Mouse (Mus musculus) kidney, adult 2 months (tissue): ENCODE results near the gene Gper1. TPM values are rescaled to one million over a fixed set of nuclear protein-coding genes. Genes with fewer than 3 reads are reported as not detected.
A peak's percentile ranks its signal among the peaks of the same experiment; 100 is the strongest.

ENCODE experiments used
- DNase-seq: peaks from one replicate; pipeline ENCODE4 v3.0.0; 2021
- H3K27ac ChIP-seq: fragments of 200-500 bp; 2 replicates; pipeline ENCODE4 v1.5.1; 2012; ENCODE audit warnings: low read depth, low read length, control low read depth, inconsistent platforms; ENCODE audit not compliant: insufficient read depth
- H3K27me3 ChIP-seq: fragments of 200-500 bp; replicated peaks from 2 replicates; pipeline ENCODE4 v1.6.1; 2012; ENCODE audit warnings: mild to moderate bottlenecking, moderate library complexity, low read length, inconsistent platforms; ENCODE audit not compliant: control insufficient read depth, insufficient read depth
- H3K36me3 ChIP-seq: fragments of 200-500 bp; 2 replicates; pipeline ENCODE4 v1.6.1; 2012; ENCODE audit warnings: mild to moderate bottlenecking, moderate library complexity, low read length, inconsistent platforms; ENCODE audit not compliant: control insufficient read depth, insufficient read depth
- H3K4me1 ChIP-seq: fragments of 200-500 bp; 2 replicates; pipeline ENCODE4 v1.6.1; 2011; ENCODE audit warnings: low read length; ENCODE audit not compliant: control insufficient read depth, insufficient read depth
- H3K4me3 ChIP-seq: fragments of 200-500 bp; 2 replicates; pipeline ENCODE4 v1.5.1; 2011; ENCODE audit warnings: mild to moderate bottlenecking, low read depth, low read length, control low read depth; ENCODE audit not compliant: insufficient read depth
- CTCF ChIP-seq: fragments of 200-500 bp; conservative IDR thresholded peaks from 2 replicates; pipeline ENCODE4 v1.5.1; 2011; ENCODE audit warnings: low read depth, mild to moderate bottlenecking, control low read depth, low read length, moderate library complexity, mixed read lengths; ENCODE audit not compliant: insufficient read depth, insufficient read length
- POLR2A ChIP-seq: fragments of 200-500 bp; IDR thresholded peaks from one replicate; pipeline ENCODE4 v1.6.1; 2011; ENCODE audit warnings: low read depth, low read length, control low read depth
- WGBS: fragments of 180-500 bp; shearing (Covaris S2); methylation state at CpG from one replicate; pipeline ENCODE4 v1.1.7; 2018; 5-methylcytosine and 5-hydroxymethylcytosine counted together
- polyA plus RNA-seq: library from polyadenylated mRNA; depleted of rRNA; stranded (reverse); fragments of >200 nt; gene quantifications from 2 replicates; pipeline ENCODE4 v1.2.3, GENCODE M21; 2012

Gene Gper1
- polyA plus RNA-seq, 1 experiment: 2.7 TPM

GRCm38 (mm10) chr5:139413545-139413944 lies 9.4 kb upstream of the Gper1 start:
- no peak overlapping the region for H3K4me3 ChIP-seq
- no peak for DNase-seq
- no peaks in the 10 kb centered on the region for H3K36me3 ChIP-seq
- 66% methylated on average over 4 of the region's 4 CpGs for WGBS
- no peaks in the 10 kb centered on the region for H3K4me1 ChIP-seq
- no peaks in the 10 kb centered on the region for H3K27me3 ChIP-seq
- H3K27ac ChIP-seq: no peak overlapping the region
- TF ChIP-seq POLR2A (no peak), CTCF (no peak)

- Histone ChIP-seq H3K27me3 (no peaks in the 10 kb centered on the region), H3K36me3 (no peaks in the 10 kb centered on the region), H3K27ac (no peak overlapping the region), H3K4me1 (no peaks in the 10 kb centered on the region), H3K4me3 (no peak overlapping the region)
- no peak for DNase-seq
- 83% methylated on average over 5 of the region's 5 CpGs for WGBS
- no peak for TF ChIP-seq POLR2A
- TF ChIP-seq CTCF: no peak
Observed at GRCm38 (mm10) chr5:139415001-139415400, 8.0 kb upstream of the Gper1 start.

GRCm38 (mm10) chr5:139416942-139417341 lies 6.0 kb upstream of the Gper1 start:
- H3K4me1 ChIP-seq: no peaks in the 10 kb centered on the region
- TF ChIP-seq CTCF (0 out of 2 replicates have a peak, but pooled peaks have one; percentile 20), POLR2A (no peak)
- H3K36me3 ChIP-seq: no peaks in the 10 kb centered on the region
- H3K27ac ChIP-seq: no peak overlapping the region
- no peak for DNase-seq
- no peaks in the 10 kb centered on the region for H3K27me3 ChIP-seq
- WGBS: 98% methylated on average over 4 of the region's 4 CpGs
- H3K4me3 ChIP-seq: no peak overlapping the region

GRCm38 (mm10) chr5:139417480-139417879 lies 5.5 kb upstream of the Gper1 start:
- 95% methylated on average over 3 of the region's 3 CpGs for WGBS

GRCm38 (mm10) chr5:139418110-139418509 lies 4.8 kb upstream of the Gper1 start:
- Histone ChIP-seq H3K4me3 (no peak overlapping the region), H3K4me1 (no peaks in the 10 kb centered on the region), H3K36me3 (no peaks in the 10 kb centered on the region), H3K27me3 (no peaks in the 10 kb centered on the region), H3K27ac (no peak overlapping the region)
- no peak for DNase-seq
- TF ChIP-seq CTCF: no peak
- no peak for TF ChIP-seq POLR2A
- WGBS: 86% methylated on average over 2 of the region's 2 CpGs

More at GRCm38 (mm10) chr5:139417480-139417879, 5.5 kb upstream of the Gper1 start:
- Histone ChIP-seq H3K27me3 (no peaks in the 10 kb centered on the region), H3K27ac (no peak overlapping the region), H3K36me3 (no peaks in the 10 kb centered on the region), H3K4me3 (no peak overlapping the region), H3K4me1 (no peaks in the 10 kb centered on the region)
- no peak for DNase-seq
- TF ChIP-seq CTCF (0 out of 2 replicates have a peak, but pooled peaks have one; percentile 3), POLR2A (no peak)

- TF ChIP-seq POLR2A (no peak), CTCF (no peak)
- Histone ChIP-seq H3K4me3 (no peak overlapping the region), H3K27me3 (no peaks in the 10 kb centered on the region), H3K4me1 (no peaks in the 10 kb centered on the region), H3K27ac (no peak overlapping the region), H3K36me3 (no peaks in the 10 kb centered on the region)
- no peak for DNase-seq
- 65% methylated on average over 3 of the region's 3 CpGs for WGBS
Observed at GRCm38 (mm10) chr5:139418633-139419032, 4.3 kb upstream of the Gper1 start.

- Histone ChIP-seq H3K36me3 (no peaks in the 10 kb centered on the region), H3K4me3 (no peak overlapping the region), H3K27me3 (no peaks in the 10 kb centered on the region), H3K4me1 (peaks cover 2% of the 10 kb centered on the region; the same call in 1 of the 2 replicates), H3K27ac (no peak overlapping the region)
- TF ChIP-seq CTCF (no peak), POLR2A (no peak)
- no peak for DNase-seq
- 39% methylated on average over 9 of the region's 9 CpGs for WGBS
Observed at GRCm38 (mm10) chr5:139425198-139425597, 2.2 kb downstream of the Gper1 start.
